Mouse (Mus musculus) C3H10T1/2 (cell line): Measurements from ENCODE around the gene Gstcd. TPM values are rescaled to one million over a fixed set of nuclear protein-coding genes. Genes with fewer than 3 reads are reported as not detected.

Experiments used
- polyA plus RNA-seq, 2 experiments: library from polyadenylated mRNA; unstranded; fragments of >200 nt; fragmentation: generic; extraction: Trizol; gene quantifications; one replicate each; pipeline ENCODE4 v1.2.1; 2012; ENCODE audit warnings: missing spikeins in 2 of 2

Gene Gstcd
- 1 to 10 TPM; 1.1 to 4.0 TPM for polyA plus RNA-seq

DNA sequence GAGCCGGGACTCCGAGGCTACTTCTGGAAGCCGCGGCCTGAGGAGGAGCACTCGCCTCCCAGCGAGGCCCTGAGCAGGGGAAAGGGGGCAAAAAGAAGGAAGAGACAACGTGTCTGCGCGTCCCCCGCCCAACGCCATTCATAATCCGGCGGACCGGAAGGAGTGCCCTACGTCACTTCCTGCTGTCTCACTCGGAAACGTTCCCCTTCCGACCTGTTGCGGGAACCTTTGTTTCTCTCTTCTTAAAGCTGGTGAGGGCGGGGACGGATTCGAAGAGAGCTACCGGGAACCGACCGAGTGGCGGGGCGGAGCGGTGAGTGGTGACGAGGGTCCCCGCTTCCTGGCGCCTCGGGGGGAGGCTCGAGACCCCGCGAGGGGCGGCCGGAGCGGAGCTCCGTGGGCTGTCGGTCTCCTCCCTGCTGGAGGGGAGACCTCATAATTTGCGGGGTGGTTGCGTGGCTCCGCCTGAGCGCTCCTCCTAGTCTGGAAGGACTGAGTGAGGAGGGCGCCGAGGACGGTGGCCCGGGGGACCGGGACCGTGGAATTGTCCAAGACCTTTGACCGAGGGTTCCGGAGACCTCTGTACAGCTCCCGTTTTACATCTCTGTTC lies at the start of gene Gstcd, which contains the start of gene Ints12:
Gstcd (minus strand) TSS at position 370 of the 610 bp plus-strand sequence.
Ints12 (plus strand) TSS at position 177 of the 610 bp plus-strand sequence.

GRCm38 (mm10) chr3:132949791-132950528 lies 141.9 kb downstream of the Gstcd start, which contains the start of gene Npnt:
TSS of gene Npnt (minus strand) at chr3:132950291.

Other genes starting within 250 kb of the Gstcd start
- 10 to 100 TPM in 1 of 2 experiments, under 1 TPM in 1; 0.56 to 24.3 TPM for gene Npnt, start 141.7 kb downstream of the Gstcd start, polyA plus RNA-seq
- gene Ints12, start 193 bp downstream of the Gstcd start, polyA plus RNA-seq = 1 to 10 TPM; 1.2 to 5.8 TPM
- gene Arhgef38, start 142.9 kb upstream of the Gstcd start, polyA plus RNA-seq = not detected
- 10 to 100 TPM; 28.1 to 47.1 TPM for gene Ppa2, start 218.1 kb upstream of the Gstcd start, polyA plus RNA-seq